Mouse (Mus musculus): ENCODE measurements around the gene Arhgef10l. TPM values are rescaled to one million over a fixed set of nuclear protein-coding genes. Genes with fewer than 3 reads are reported as not detected.
A peak's percentile ranks its signal among the peaks of the same experiment; 100 is the strongest.

Gene Arhgef10l
- not detected in 2 replicates for polyA plus RNA-seq (2012; ENCODE audit: insufficient read depth, insufficient read length, low replicate concordance, missing spikeins)

DNA sequence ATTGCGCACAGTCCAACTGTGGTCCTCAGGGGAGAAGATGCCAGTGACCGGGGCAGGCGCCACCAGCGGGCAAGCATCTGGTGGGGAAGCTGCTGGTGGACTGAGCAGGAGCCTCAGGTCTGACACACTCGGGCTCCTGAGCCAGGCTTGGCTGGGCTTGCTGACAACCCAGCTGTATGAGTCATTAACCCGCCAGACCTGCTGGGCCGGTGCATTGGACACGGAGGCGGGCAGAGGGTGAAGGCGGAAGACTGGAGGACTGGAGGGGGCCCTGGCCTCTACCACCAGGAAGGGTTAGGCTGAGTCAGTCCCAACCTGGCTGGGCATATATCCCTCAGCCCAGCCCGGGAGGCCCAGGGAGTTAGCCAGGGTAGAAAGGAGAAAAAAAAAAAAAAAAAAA, at the start of gene Arhgef10l:
Gene Arhgef10l (minus strand): TSS at position 253 of the 400 bp plus-strand sequence.
- TF ChIP-seq CTCF (IDR thresholded peaks at IDR 0.05; ENCODE audit: insufficient read depth, low read depth, low read length) (no peak), POLR2A (IDR thresholded peaks at IDR 0.05; ENCODE audit: insufficient read depth, low read depth, low read length) (no peak)
- 69% methylated on average over 11 of the region's 11 CpGs for WGBS
- H3K4me1 ChIP-seq (ENCODE audit: control insufficient read depth, insufficient read depth, low read length), result peaks cover 24% of the 10 kb centered on the region
- no peak within 1 kb of the TSS for H3K4me3 ChIP-seq (ENCODE audit: insufficient read depth, low read depth, low read length)
- H3K27ac ChIP-seq (ENCODE audit: insufficient read depth, low read depth, low read length), result no peak within 1 kb of the TSS

GRCm38 (mm10) chr4:140714586-140714985, 48.8 kb upstream of the Arhgef10l start:
- WGBS, result 46% methylated on average over 5 of the region's 5 CpGs
- Histone ChIP-seq H3K4me1 (ENCODE audit: control insufficient read depth, insufficient read depth, low read length) (peaks cover 40% of the 10 kb centered on the region), H3K4me3 (ENCODE audit: insufficient read depth, low read depth, low read length) (peak overlapping the region; percentile 8; the same call in 1 of the 2 replicates), H3K27ac (ENCODE audit: insufficient read depth, low read depth, low read length) (peak overlapping the region; percentile 84)
- TF ChIP-seq POLR2A (IDR thresholded peaks at IDR 0.05; ENCODE audit: insufficient read depth, low read depth, low read length) (no peak), CTCF (IDR thresholded peaks at IDR 0.05; ENCODE audit: insufficient read depth, low read depth, low read length) (no peak)

DNA sequence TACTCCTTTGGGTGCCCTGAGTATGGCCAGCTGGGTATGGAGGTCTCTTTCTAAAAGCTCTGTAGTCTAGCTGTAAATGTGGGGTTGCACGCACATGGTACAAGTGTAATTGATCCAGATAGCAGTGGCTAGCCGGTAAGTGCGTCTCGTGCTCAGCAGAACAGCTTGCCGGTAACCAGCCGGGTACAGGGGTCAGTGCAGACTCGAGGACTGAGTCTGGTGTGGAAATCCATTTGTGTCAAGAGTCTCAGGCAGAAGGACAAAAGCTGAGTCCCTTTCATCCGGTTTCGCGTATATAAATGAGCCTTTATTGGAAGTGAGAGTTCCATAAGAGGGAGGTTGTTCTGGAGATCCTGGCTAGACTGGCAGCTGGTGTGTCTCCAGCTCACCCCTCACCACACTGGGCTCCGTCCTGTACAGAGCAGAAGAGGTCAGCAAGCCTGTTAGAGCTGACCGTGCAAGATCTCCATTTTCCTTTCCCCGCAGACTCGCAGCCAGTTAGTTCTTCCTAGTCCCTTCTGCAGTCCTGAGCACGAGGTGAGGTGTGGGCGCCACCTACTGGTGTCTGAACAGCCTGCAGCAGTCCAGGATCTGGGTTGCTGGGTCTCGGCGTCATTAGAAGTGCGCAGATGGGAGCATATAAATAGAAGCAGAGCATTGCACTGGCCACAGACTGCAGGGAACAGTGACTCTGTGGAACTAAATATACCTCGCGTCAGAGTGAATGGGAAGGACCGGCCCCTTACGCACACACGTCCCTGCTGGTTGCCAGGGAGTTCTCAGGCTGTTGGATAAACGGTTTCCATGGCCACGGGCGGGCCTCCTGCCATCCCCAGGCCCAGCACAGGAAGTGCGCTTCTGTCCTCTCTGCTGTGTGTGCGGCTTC, 47.9 kb upstream of the Arhgef10l start:
- Histone ChIP-seq H3K27ac (ENCODE audit: insufficient read depth, low read depth, low read length) (peak overlapping the region; percentile 84), H3K4me3 (ENCODE audit: insufficient read depth, low read depth, low read length) (peak overlapping the region; percentile 8; the same call in 1 of the 2 replicates), H3K4me1 (ENCODE audit: control insufficient read depth, insufficient read depth, low read length) (peaks cover 40% of the 10 kb centered on the region)
- TF ChIP-seq CTCF (IDR thresholded peaks at IDR 0.05; ENCODE audit: insufficient read depth, low read depth, low read length) (peak; percentile 89), POLR2A (IDR thresholded peaks at IDR 0.05; ENCODE audit: insufficient read depth, low read depth, low read length) (no peak)
- 11% methylated on average over 29 of the region's 29 CpGs for WGBS

- no peak overlapping the region for H3K27ac ChIP-seq (ENCODE audit: insufficient read depth, low read depth, low read length)
- WGBS, result 52% methylated on average over 5 of the region's 5 CpGs
- no peak overlapping the region for H3K4me3 ChIP-seq (ENCODE audit: insufficient read depth, low read depth, low read length)
- TF ChIP-seq POLR2A (IDR thresholded peaks at IDR 0.05; ENCODE audit: insufficient read depth, low read depth, low read length) (no peak), CTCF (IDR thresholded peaks at IDR 0.05; ENCODE audit: insufficient read depth, low read depth, low read length) (no peak)
- H3K4me1 ChIP-seq (ENCODE audit: control insufficient read depth, insufficient read depth, low read length), result peaks cover 47% of the 10 kb centered on the region
Observed at GRCm38 (mm10) chr4:140711360-140711759, 45.5 kb upstream of the Arhgef10l start.

DNA sequence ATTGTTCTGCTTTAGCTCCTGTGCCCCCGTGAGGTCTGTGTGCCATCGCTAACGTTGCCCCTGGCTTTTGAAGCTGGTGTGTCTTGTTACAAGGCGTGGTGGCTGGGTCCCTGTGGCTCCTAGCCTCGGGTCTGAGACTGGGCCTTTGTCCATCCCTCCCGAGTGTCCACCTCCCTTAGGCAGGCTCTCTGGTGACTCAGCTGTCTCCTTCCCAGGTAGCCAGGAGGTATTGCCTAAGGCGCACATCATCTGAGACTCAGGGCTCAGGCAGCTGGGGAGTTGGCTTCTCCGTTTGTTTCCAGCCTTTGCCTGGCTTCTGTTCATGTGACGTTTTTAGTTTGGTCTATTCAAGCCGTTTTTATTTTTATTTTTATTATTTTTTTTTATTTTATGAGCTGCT, 45.0 kb upstream of the Arhgef10l start:
- no peak for TF ChIP-seq CTCF (IDR thresholded peaks at IDR 0.05; ENCODE audit: insufficient read depth, low read depth, low read length)
- TF ChIP-seq POLR2A (IDR thresholded peaks at IDR 0.05; ENCODE audit: insufficient read depth, low read depth, low read length), result no peak
- Histone ChIP-seq H3K4me3 (ENCODE audit: insufficient read depth, low read depth, low read length) (no peak overlapping the region), H3K27ac (ENCODE audit: insufficient read depth, low read depth, low read length) (no peak overlapping the region), H3K4me1 (ENCODE audit: control insufficient read depth, insufficient read depth, low read length) (peaks cover 47% of the 10 kb centered on the region)
- WGBS, result 77% methylated on average over 10 of the region's 10 CpGs

- Histone ChIP-seq H3K27ac (ENCODE audit: insufficient read depth, low read depth, low read length) (no peak overlapping the region), H3K4me1 (ENCODE audit: control insufficient read depth, insufficient read depth, low read length) (peaks cover 44% of the 10 kb centered on the region), H3K4me3 (ENCODE audit: insufficient read depth, low read depth, low read length) (no peak overlapping the region)
- 84% methylated on average over 10 of the region's 10 CpGs for WGBS
- TF ChIP-seq CTCF (IDR thresholded peaks at IDR 0.05; ENCODE audit: insufficient read depth, low read depth, low read length), result no peak
- TF ChIP-seq POLR2A (IDR thresholded peaks at IDR 0.05; ENCODE audit: insufficient read depth, low read depth, low read length), result no peak
Observed at GRCm38 (mm10) chr4:140709617-140710016, 43.8 kb upstream of the Arhgef10l start.

DNA sequence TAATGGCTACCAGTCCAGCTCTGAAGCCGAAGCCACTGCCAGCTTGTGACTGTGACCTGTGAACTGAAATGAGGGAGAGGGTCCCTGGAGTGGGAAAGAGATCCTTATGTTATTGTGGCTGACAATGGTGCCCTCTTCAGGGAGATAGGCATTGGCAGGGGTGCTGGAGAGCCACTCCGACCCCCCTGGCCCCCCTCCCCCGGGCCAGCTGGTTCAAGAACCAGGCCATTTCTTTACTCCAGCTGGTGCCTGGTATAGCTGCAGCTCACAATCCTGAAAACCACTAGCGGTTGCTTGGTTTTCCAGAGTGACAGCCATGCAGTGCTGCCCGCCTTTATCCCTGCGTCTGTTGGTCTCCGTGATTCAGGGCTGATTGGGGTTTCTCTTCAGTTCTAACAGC, 43.3 kb upstream of the Arhgef10l start:
- Histone ChIP-seq H3K4me1 (ENCODE audit: control insufficient read depth, insufficient read depth, low read length) (peaks cover 41% of the 10 kb centered on the region), H3K4me3 (ENCODE audit: insufficient read depth, low read depth, low read length) (no peak overlapping the region), H3K27ac (ENCODE audit: insufficient read depth, low read depth, low read length) (no peak overlapping the region)
- no peak for TF ChIP-seq CTCF (IDR thresholded peaks at IDR 0.05; ENCODE audit: insufficient read depth, low read depth, low read length)
- TF ChIP-seq POLR2A (IDR thresholded peaks at IDR 0.05; ENCODE audit: insufficient read depth, low read depth, low read length), result no peak
- WGBS, result 70% methylated on average over 7 of the region's 7 CpGs

GRCm38 (mm10) chr4:140708297-140708927, 42.6 kb upstream of the Arhgef10l start:
- no peak for TF ChIP-seq POLR2A (IDR thresholded peaks at IDR 0.05; ENCODE audit: insufficient read depth, low read depth, low read length)
- no peak for TF ChIP-seq CTCF (IDR thresholded peaks at IDR 0.05; ENCODE audit: insufficient read depth, low read depth, low read length)
- no peak overlapping the region for H3K27ac ChIP-seq (ENCODE audit: insufficient read depth, low read depth, low read length)
- H3K4me3 ChIP-seq (ENCODE audit: insufficient read depth, low read depth, low read length), result no peak overlapping the region
- peaks cover 36% of the 10 kb centered on the region for H3K4me1 ChIP-seq (ENCODE audit: control insufficient read depth, insufficient read depth, low read length)
- 82% methylated on average over 18 of the region's 18 CpGs for WGBS

DNA sequence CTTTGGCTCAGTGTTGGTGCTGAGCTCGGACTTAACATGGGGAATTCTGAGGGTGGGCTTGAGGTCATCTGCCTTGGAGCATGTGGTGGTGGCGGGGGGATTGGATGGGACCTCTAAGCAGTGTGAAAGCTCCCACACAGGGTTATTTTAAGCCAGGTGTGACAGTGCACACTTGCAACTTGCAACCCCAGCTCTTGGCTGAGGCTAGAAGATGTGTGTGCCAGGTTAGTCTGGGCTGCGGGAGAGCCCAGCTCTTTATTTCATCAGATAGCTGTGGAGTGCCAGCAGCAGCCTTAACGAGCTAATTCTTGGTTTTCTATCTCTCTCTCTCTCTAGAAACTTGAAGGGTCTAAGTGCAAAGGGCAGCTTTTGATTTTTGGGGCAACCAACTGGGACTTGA, 41.8 kb upstream of the Arhgef10l start:
- Histone ChIP-seq H3K27ac (ENCODE audit: insufficient read depth, low read depth, low read length) (no peak overlapping the region), H3K4me1 (ENCODE audit: control insufficient read depth, insufficient read depth, low read length) (peaks cover 33% of the 10 kb centered on the region), H3K4me3 (ENCODE audit: insufficient read depth, low read depth, low read length) (no peak overlapping the region)
- no peak for TF ChIP-seq POLR2A (IDR thresholded peaks at IDR 0.05; ENCODE audit: insufficient read depth, low read depth, low read length)
- WGBS, result 55% methylated on average over 4 of the region's 4 CpGs
